Mouse (Mus musculus): ENCODE results near the gene Nos1.

DNA sequence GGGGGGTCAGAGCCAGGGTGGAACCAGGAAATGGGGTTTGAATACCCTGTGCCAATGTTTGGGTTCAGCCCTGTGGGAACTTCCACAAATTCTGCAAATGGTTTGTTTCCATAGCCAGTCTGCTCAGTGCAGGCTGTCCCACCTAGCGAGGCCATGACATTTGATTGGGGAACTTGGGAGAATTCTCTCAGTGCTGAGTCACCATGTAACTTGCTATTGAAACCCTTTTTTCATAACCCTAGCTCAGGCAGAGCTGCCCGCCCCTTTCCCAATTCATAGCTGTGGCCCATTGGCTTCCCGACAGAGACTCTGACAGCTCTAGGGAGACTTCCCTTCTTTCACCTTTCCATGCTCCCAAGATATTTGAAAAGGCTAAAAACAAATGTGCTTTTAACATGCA, 107.3 kb downstream of the Nos1 start:
- no peak for TF ChIP-seq CTCF (IDR thresholded peaks at IDR 0.05; ENCODE audit: control insufficient read depth, insufficient read depth, low read length)
- TF ChIP-seq POLR2A (IDR thresholded peaks at IDR 0.05; ENCODE audit: borderline replicate concordance, control insufficient read depth, low read depth, low read length) = no peak
